Mouse (Mus musculus): ENCODE results near the gene Kcnj6. TPM values are rescaled to one million over a fixed set of nuclear protein-coding genes. Genes with fewer than 3 reads are reported as not detected.

Kcnj6 gene
- total RNA-seq, 1 experiment = not detected

- no peak overlapping the region for H3K4me3 ChIP-seq (ENCODE audit: insufficient read depth in 1 of 2, low read depth in 1 of 2, low read length in 2 of 2, poor library complexity in 1 of 2, severe bottlenecking in 1 of 2)
- H3K9ac ChIP-seq (ENCODE audit: insufficient read depth, low read depth, low read length, poor library complexity, severe bottlenecking) = no peak overlapping the region
- TF ChIP-seq MAFK (IDR thresholded peaks at IDR 0.05; ENCODE audit: insufficient read depth, low read depth, low read length) (no peak), ZNF384 (IDR thresholded peaks at IDR 0.05; ENCODE audit: low read depth, low read length) (no peak), ZC3H11A (IDR thresholded peaks at IDR 0.05; ENCODE audit: borderline replicate concordance, low read depth, low read length) (no peak)
- H3K4me1 ChIP-seq (ENCODE audit: control insufficient read depth in 2 of 2, insufficient read depth in 2 of 2, low read length in 2 of 2, poor library complexity in 1 of 2) = no peaks in the 10 kb centered on the region
- H3K9me3 ChIP-seq (ENCODE audit: control insufficient read depth, insufficient read depth, low read depth, low read length) = no peaks in the 10 kb centered on the region
- no peak overlapping the region for H3K27ac ChIP-seq (ENCODE audit: insufficient read depth, low read depth, low read length, poor library complexity, severe bottlenecking)
- H3K36me3 ChIP-seq (ENCODE audit: control insufficient read depth, insufficient read depth, low read length, poor library complexity, severe bottlenecking) = no peaks in the 10 kb centered on the region
- no peak for DNase-seq (ENCODE audit: low read depth, low spot score)
- in situ Hi-C loops (cut with MboI; ENCODE audit: low sequenced_read_pairs in 2 of 2, unreplicated experiment in 2 of 2) = loop anchor here in 1 of 2 experiments (10.0 kb wide), 1 partner anchor 179 kb away; no protein-coding TSS in a partner anchor
These were observed 3.4 kb downstream of the Kcnj6 start for GRCm38 (mm10) chr16:94994148-94994547.

- Histone ChIP-seq H3K9me3 (ENCODE audit: control insufficient read depth, insufficient read depth, low read depth, low read length) (no peaks in the 10 kb centered on the region), H3K36me3 (ENCODE audit: control insufficient read depth, insufficient read depth, low read length, poor library complexity, severe bottlenecking) (no peaks in the 10 kb centered on the region), H3K27ac (ENCODE audit: insufficient read depth, low read depth, low read length, poor library complexity, severe bottlenecking) (no peak overlapping the region), H3K4me3 (ENCODE audit: insufficient read depth in 1 of 2, low read depth in 1 of 2, low read length in 2 of 2, poor library complexity in 1 of 2, severe bottlenecking in 1 of 2) (no peak overlapping the region), H3K9ac (ENCODE audit: insufficient read depth, low read depth, low read length, poor library complexity, severe bottlenecking) (no peak overlapping the region), H3K4me1 (ENCODE audit: control insufficient read depth in 2 of 2, insufficient read depth in 2 of 2, low read length in 2 of 2, poor library complexity in 1 of 2) (no peaks in the 10 kb centered on the region)
- no peak for DNase-seq (ENCODE audit: low read depth, low spot score)
- no peak for TF ChIP-seq CHD2 (IDR thresholded peaks at IDR 0.05; ENCODE audit: low read depth, low read length)
- TF ChIP-seq ZC3H11A (IDR thresholded peaks at IDR 0.05; ENCODE audit: borderline replicate concordance, low read depth, low read length) = no peak
- TF ChIP-seq MAFK (IDR thresholded peaks at IDR 0.05; ENCODE audit: insufficient read depth, low read depth, low read length) = no peak
- TF ChIP-seq ZNF384 (IDR thresholded peaks at IDR 0.05; ENCODE audit: low read depth, low read length) = no peak
- in situ Hi-C loops (cut with MboI; ENCODE audit: low sequenced_read_pairs in 2 of 2, unreplicated experiment in 2 of 2) = loop anchor here in 1 of 2 experiments (10.0 kb wide), 1 partner anchor 175 kb away; no protein-coding TSS in a partner anchor
These were observed 7.4 kb downstream of the Kcnj6 start for GRCm38 (mm10) chr16:94990114-94990513.

- in situ Hi-C loops (cut with MboI; ENCODE audit: low sequenced_read_pairs in 2 of 2, unreplicated experiment in 2 of 2) = no loop called here
- no peak overlapping the region for H3K4me3 ChIP-seq (ENCODE audit: insufficient read depth in 1 of 2, low read depth in 1 of 2, low read length in 2 of 2, poor library complexity in 1 of 2, severe bottlenecking in 1 of 2)
- no peak for DNase-seq (ENCODE audit: low read depth, low spot score)
- no peak for TF ChIP-seq CHD2 (IDR thresholded peaks at IDR 0.05; ENCODE audit: low read depth, low read length)
- no peak for TF ChIP-seq ZC3H11A (IDR thresholded peaks at IDR 0.05; ENCODE audit: borderline replicate concordance, low read depth, low read length)
- no peak for TF ChIP-seq ZNF384 (IDR thresholded peaks at IDR 0.05; ENCODE audit: low read depth, low read length)
- no peak for TF ChIP-seq MAFK (IDR thresholded peaks at IDR 0.05; ENCODE audit: insufficient read depth, low read depth, low read length)
- no peak for TF ChIP-seq HCFC1 (IDR thresholded peaks at IDR 0.05; ENCODE audit: borderline replicate concordance, insufficient read depth, low read length)
- no peaks in the 10 kb centered on the region for H3K36me3 ChIP-seq (ENCODE audit: control insufficient read depth, insufficient read depth, low read length, poor library complexity, severe bottlenecking)
- no peak overlapping the region for H3K9ac ChIP-seq (ENCODE audit: insufficient read depth, low read depth, low read length, poor library complexity, severe bottlenecking)
- H3K9me3 ChIP-seq (ENCODE audit: control insufficient read depth, insufficient read depth, low read depth, low read length) = no peaks in the 10 kb centered on the region
- H3K4me1 ChIP-seq (ENCODE audit: control insufficient read depth in 2 of 2, insufficient read depth in 2 of 2, low read length in 2 of 2, poor library complexity in 1 of 2) = no peaks in the 10 kb centered on the region
- no peak overlapping the region for H3K27ac ChIP-seq (ENCODE audit: insufficient read depth, low read depth, low read length, poor library complexity, severe bottlenecking)
These were observed 10.8 kb downstream of the Kcnj6 start for GRCm38 (mm10) chr16:94986731-94987130.

- no peaks in the 10 kb centered on the region for H3K4me1 ChIP-seq (ENCODE audit: control insufficient read depth in 2 of 2, insufficient read depth in 2 of 2, low read length in 2 of 2, poor library complexity in 1 of 2)
- no peak overlapping the region for H3K27ac ChIP-seq (ENCODE audit: insufficient read depth, low read depth, low read length, poor library complexity, severe bottlenecking)
- no peak overlapping the region for H3K9ac ChIP-seq (ENCODE audit: insufficient read depth, low read depth, low read length, poor library complexity, severe bottlenecking)
- H3K4me3 ChIP-seq (ENCODE audit: insufficient read depth in 1 of 2, low read depth in 1 of 2, low read length in 2 of 2, poor library complexity in 1 of 2, severe bottlenecking in 1 of 2) = no peak overlapping the region
- in situ Hi-C loops (cut with MboI; ENCODE audit: low sequenced_read_pairs in 2 of 2, unreplicated experiment in 2 of 2) = no loop called here
- DNase-seq (ENCODE audit: low read depth, low spot score) = no peak
- TF ChIP-seq CHD2 (IDR thresholded peaks at IDR 0.05; ENCODE audit: low read depth, low read length) (no peak), ZNF384 (IDR thresholded peaks at IDR 0.05; ENCODE audit: low read depth, low read length) (no peak), HCFC1 (IDR thresholded peaks at IDR 0.05; ENCODE audit: borderline replicate concordance, insufficient read depth, low read length) (no peak), MAFK (IDR thresholded peaks at IDR 0.05; ENCODE audit: insufficient read depth, low read depth, low read length) (no peak), ZC3H11A (IDR thresholded peaks at IDR 0.05; ENCODE audit: borderline replicate concordance, low read depth, low read length) (no peak)
- no peaks in the 10 kb centered on the region for H3K9me3 ChIP-seq (ENCODE audit: control insufficient read depth, insufficient read depth, low read depth, low read length)
- H3K36me3 ChIP-seq (ENCODE audit: control insufficient read depth, insufficient read depth, low read length, poor library complexity, severe bottlenecking) = no peaks in the 10 kb centered on the region
These were observed 13.2 kb downstream of the Kcnj6 start for GRCm38 (mm10) chr16:94984263-94984662.

- in situ Hi-C loops (cut with MboI; ENCODE audit: low sequenced_read_pairs in 2 of 2, unreplicated experiment in 2 of 2) = no loop called here
- H3K27ac ChIP-seq (ENCODE audit: insufficient read depth, low read depth, low read length, poor library complexity, severe bottlenecking) = no peak overlapping the region
- no peak overlapping the region for H3K9ac ChIP-seq (ENCODE audit: insufficient read depth, low read depth, low read length, poor library complexity, severe bottlenecking)
- no peak for DNase-seq (ENCODE audit: low read depth, low spot score)
- H3K4me1 ChIP-seq (ENCODE audit: control insufficient read depth in 2 of 2, insufficient read depth in 2 of 2, low read length in 2 of 2, poor library complexity in 1 of 2) = no peaks in the 10 kb centered on the region
- H3K9me3 ChIP-seq (ENCODE audit: control insufficient read depth, insufficient read depth, low read depth, low read length) = no peaks in the 10 kb centered on the region
- no peak overlapping the region for H3K4me3 ChIP-seq (ENCODE audit: insufficient read depth in 1 of 2, low read depth in 1 of 2, low read length in 2 of 2, poor library complexity in 1 of 2, severe bottlenecking in 1 of 2)
- no peaks in the 10 kb centered on the region for H3K36me3 ChIP-seq (ENCODE audit: control insufficient read depth, insufficient read depth, low read length, poor library complexity, severe bottlenecking)
- TF ChIP-seq MAFK (IDR thresholded peaks at IDR 0.05; ENCODE audit: insufficient read depth, low read depth, low read length) (no peak), HCFC1 (IDR thresholded peaks at IDR 0.05; ENCODE audit: borderline replicate concordance, insufficient read depth, low read length) (no peak), CHD2 (IDR thresholded peaks at IDR 0.05; ENCODE audit: low read depth, low read length) (no peak), ZC3H11A (IDR thresholded peaks at IDR 0.05; ENCODE audit: borderline replicate concordance, low read depth, low read length) (no peak), ZNF384 (IDR thresholded peaks at IDR 0.05; ENCODE audit: low read depth, low read length) (no peak)
These were observed 17.1 kb downstream of the Kcnj6 start for GRCm38 (mm10) chr16:94980374-94980773.

All from ES-E14 (cell line).